Mouse (Mus musculus) layer of hippocampus, adult 2 months (tissue): ENCODE results near the gene Sphk2. TPM values are rescaled to one million over a fixed set of nuclear protein-coding genes. Genes with fewer than 3 reads are reported as not detected.

Experiments used
- DNase-seq, 2 experiments: peaks; one replicate each; pipeline ENCODE4 v3.0.0; 2022; ENCODE audit warnings: low spot score in 2 of 2
- H3K27ac ChIP-seq: fragments of 200-600 bp; 2 replicates; pipeline ENCODE4 v1.8.1; 2022
- H3K4me3 ChIP-seq: fragments of 200-600 bp; 2 replicates; pipeline ENCODE4 v1.8.1; 2022; ENCODE audit warnings: mild to moderate bottlenecking
- CTCF ChIP-seq: fragments of 200-600 bp; conservative IDR thresholded peaks from 2 replicates; pipeline ENCODE4 v1.8.1; 2022; ENCODE audit warnings: antibody characterized with exemption, mild to moderate bottlenecking, moderate library complexity
- long read RNA-seq, 2 experiments: library from polyadenylated mRNA; stranded (forward); transcript quantifications; one replicate each; pipeline ENCODE4 v2.0.0; 2021; ENCODE audit warnings: borderline mapping rate in 2 of 2
- total RNA-seq, 2 experiments: library from RNA; stranded (reverse); gene quantifications; 2 replicates each; pipeline ENCODE4 v1.2.3; 2021

Gene Sphk2
- 10 to 100 TPM; 32.3 to 35.8 TPM for total RNA-seq
- long read RNA-seq, experiment 1, transcript Sphk2-201 (6 exons, 2,968 nt) = minor isoform, 7 of 26 reads
- long read RNA-seq, experiment 1, transcript Sphk2-202 (7 exons, 3,548 nt) = major isoform, 8 of 26 reads
- long read RNA-seq, experiment 1, partial matches to known transcripts = 10 of 26 reads
- long read RNA-seq, experiment 1, other reads (novel, unspliced or antisense) = 1 of 26 reads
- long read RNA-seq, experiment 2, transcript Sphk2-202 (7 exons, 3,548 nt) = major isoform, 12 of 33 reads
- long read RNA-seq, experiment 2, transcript Sphk2-201 (6 exons, 2,968 nt) = minor isoform, 9 of 33 reads
- long read RNA-seq, experiment 2, partial matches to known transcripts = 6 of 33 reads
- long read RNA-seq, experiment 2, other reads (novel, unspliced or antisense) = 6 of 33 reads

GRCm38 (mm10) chr7:45717918-45718297 is at the start of gene Sphk2:
Gene Sphk2 (minus strand): TSS chr7:45718002.
- TF ChIP-seq CTCF = peak; percentile 27
- peak; percentile 97 to 99 for DNase-seq
- peak within 1 kb of the TSS; percentile 80 for H3K4me3 ChIP-seq

GRCm38 (mm10) chr7:45767500-45767899 is 49.7 kb upstream of the Sphk2 start:
- no peak for TF ChIP-seq CTCF
- DNase-seq = no peak

More at GRCm38 (mm10) chr7:45717918-45718297, at the start of gene Sphk2:
- H3K27ac ChIP-seq = peak within 1 kb of the TSS; percentile 97

GRCm38 (mm10) chr7:45766764-45767163 is 49.0 kb upstream of the Sphk2 start:
- Histone ChIP-seq H3K27ac (no peak overlapping the region), H3K4me3 (no peak overlapping the region)
- DNase-seq = no peak
- no peak for TF ChIP-seq CTCF

More at GRCm38 (mm10) chr7:45767500-45767899, 49.7 kb upstream of the Sphk2 start:
- no peak overlapping the region for H3K27ac ChIP-seq
- H3K4me3 ChIP-seq = no peak overlapping the region

GRCm38 (mm10) chr7:45765995-45766394 is 48.2 kb upstream of the Sphk2 start:
- H3K27ac ChIP-seq = no peak overlapping the region
- no peak for TF ChIP-seq CTCF

GRCm38 (mm10) chr7:45760151-45760550 is 42.3 kb upstream of the Sphk2 start:
- no peak for TF ChIP-seq CTCF
- DNase-seq = no peak
- Histone ChIP-seq H3K27ac (no peak overlapping the region), H3K4me3 (no peak overlapping the region)

More at GRCm38 (mm10) chr7:45765995-45766394, 48.2 kb upstream of the Sphk2 start:
- no peak for DNase-seq
- H3K4me3 ChIP-seq = no peak overlapping the region

- 0 out of 2 replicates have a peak, but pooled peaks have one; percentile 3 for TF ChIP-seq CTCF
- no peak for DNase-seq
- H3K27ac ChIP-seq = no peak overlapping the region
- no peak overlapping the region for H3K4me3 ChIP-seq
These were observed 41.6 kb upstream of the Sphk2 start for GRCm38 (mm10) chr7:45759400-45759799.

GRCm38 (mm10) chr7:45755703-45756102 is 37.9 kb upstream of the Sphk2 start:
- H3K4me3 ChIP-seq = no peak overlapping the region
- no peak for DNase-seq
- no peak for TF ChIP-seq CTCF

GRCm38 (mm10) chr7:45750162-45750561 is 32.4 kb upstream of the Sphk2 start:
- Histone ChIP-seq H3K27ac (no peak overlapping the region), H3K4me3 (no peak overlapping the region)
- no peak for TF ChIP-seq CTCF
- no peak for DNase-seq

More at GRCm38 (mm10) chr7:45755703-45756102, 37.9 kb upstream of the Sphk2 start:
- no peak overlapping the region for H3K27ac ChIP-seq

GRCm38 (mm10) chr7:45749401-45749800 is 31.6 kb upstream of the Sphk2 start:
- DNase-seq = no peak
- no peak overlapping the region for H3K27ac ChIP-seq
- TF ChIP-seq CTCF = no peak
- no peak overlapping the region for H3K4me3 ChIP-seq

- no peak for TF ChIP-seq CTCF
- no peak overlapping the region for H3K4me3 ChIP-seq
- DNase-seq = no peak
- no peak overlapping the region for H3K27ac ChIP-seq
These were observed 30.3 kb upstream of the Sphk2 start for GRCm38 (mm10) chr7:45748110-45748509.

- no peak for TF ChIP-seq CTCF
- H3K4me3 ChIP-seq = no peak overlapping the region
- no peak overlapping the region for H3K27ac ChIP-seq
- no peak for DNase-seq
These were observed 29.6 kb upstream of the Sphk2 start for GRCm38 (mm10) chr7:45747450-45747849.

- DNase-seq = no peak
- TF ChIP-seq CTCF = peak; percentile 69
- Histone ChIP-seq H3K27ac (no peak overlapping the region), H3K4me3 (no peak overlapping the region)
These were observed 28.7 kb upstream of the Sphk2 start for GRCm38 (mm10) chr7:45746518-45746917.

GRCm38 (mm10) chr7:45744387-45744786 is 26.6 kb upstream of the Sphk2 start:
- Histone ChIP-seq H3K4me3 (no peak overlapping the region), H3K27ac (no peak overlapping the region)
- peak; percentile 66 to 76 for DNase-seq
- no peak for TF ChIP-seq CTCF

GRCm38 (mm10) chr7:45742338-45742737 is 24.5 kb upstream of the Sphk2 start:
- Histone ChIP-seq H3K27ac (peak overlapping the region; percentile 88), H3K4me3 (peak overlapping the region; percentile 43)
- TF ChIP-seq CTCF = peak; percentile 71
- peak; percentile 84 to 91 for DNase-seq
